Mouse (Mus musculus) G1E (cell line): ENCODE measurements at regions not wholly inside any gene's neighbourhood (a gene's known extent, or its start where the extent isn't known, plus 50 kb on each side); places are given as distances from the start of the nearest gene placed in this dataset.

Experiments used
- ATAC-seq: 2 replicates; pipeline ENCODE4 v1.8.0; 2016; ENCODE audit warnings: mild to moderate bottlenecking; ENCODE audit not compliant: insufficient number of reproducible peaks, poor library complexity, low FRiP score, severe bottlenecking; ENCODE audit errors: extremely low read depth
- DNase-seq: peaks from one replicate; pipeline ENCODE4 v3.0.0; 2012; ENCODE audit warnings: low spot score
- H3K27me3 ChIP-seq: 2 replicates; pipeline ENCODE4 v1.6.1; 2012; ENCODE audit warnings: mild to moderate bottlenecking, low read length, inconsistent platforms; ENCODE audit not compliant: insufficient read depth
- H3K36me3 ChIP-seq: replicated peaks from 2 replicates; pipeline ENCODE3; 2012; ENCODE audit warnings: mild to moderate bottlenecking, inconsistent platforms
- H3K4me1 ChIP-seq: 2 replicates; pipeline ENCODE4 v1.6.1; 2012; ENCODE audit warnings: low read depth, low read length, inconsistent platforms, mixed read lengths; ENCODE audit not compliant: insufficient read depth
- H3K4me3 ChIP-seq: 2 replicates; pipeline ENCODE4 v1.5.1; 2012; ENCODE audit warnings: low read depth, mild to moderate bottlenecking, inconsistent platforms, low read length, moderate library complexity, mixed read lengths
- H3K9me3 ChIP-seq: replicated peaks from 2 replicates; pipeline ENCODE4 v1.6.1; 2012; ENCODE audit warnings: inconsistent platforms
- CTCF ChIP-seq: IDR thresholded peaks from 2 replicates; pipeline ENCODE4 v1.5.1; 2012; ENCODE audit warnings: low read depth, low read length, inconsistent platforms, mixed read lengths
- GATA1 ChIP-seq: IDR thresholded peaks from 2 replicates; pipeline ENCODE4 v1.6.1; 2012; ENCODE audit warnings: borderline replicate concordance, low read length, inconsistent platforms, mixed read lengths
- GATA2 ChIP-seq: IDR thresholded peaks from 2 replicates; pipeline ENCODE4 v1.6.1; 2012; ENCODE audit warnings: low read depth, low read length, inconsistent platforms, borderline replicate concordance
- POLR2AphosphoS5 ChIP-seq: IDR thresholded peaks from 2 replicates; pipeline ENCODE4 v1.6.1; 2012; ENCODE audit warnings: low read depth, low read length, inconsistent platforms; ENCODE audit not compliant: insufficient replicate concordance
- TAL1 ChIP-seq: conservative IDR thresholded peaks from 2 replicates; pipeline ENCODE4 v1.6.1; 2012; ENCODE audit warnings: low read depth, low read length, inconsistent platforms, mixed read lengths

GRCm38 (mm10) chr1:190383256-190383838 is 212.8 kb upstream of the Prox1 start:
- H3K4me3 ChIP-seq, result no peak overlapping the region
- TF ChIP-seq GATA1 (no peak), CTCF (no peak), TAL1 (no peak), GATA2 (no peak), POLR2AphosphoS5 (no peak)
- H3K36me3 ChIP-seq, result no peaks in the 10 kb centered on the region
- DNase-seq (no peak), ATAC-seq (no peak)
- H3K27me3 ChIP-seq, result no peaks in the 10 kb centered on the region
- H3K9me3 ChIP-seq, result peaks cover 77% of the 10 kb centered on the region
- H3K4me1 ChIP-seq, result no peaks in the 10 kb centered on the region

DNA sequence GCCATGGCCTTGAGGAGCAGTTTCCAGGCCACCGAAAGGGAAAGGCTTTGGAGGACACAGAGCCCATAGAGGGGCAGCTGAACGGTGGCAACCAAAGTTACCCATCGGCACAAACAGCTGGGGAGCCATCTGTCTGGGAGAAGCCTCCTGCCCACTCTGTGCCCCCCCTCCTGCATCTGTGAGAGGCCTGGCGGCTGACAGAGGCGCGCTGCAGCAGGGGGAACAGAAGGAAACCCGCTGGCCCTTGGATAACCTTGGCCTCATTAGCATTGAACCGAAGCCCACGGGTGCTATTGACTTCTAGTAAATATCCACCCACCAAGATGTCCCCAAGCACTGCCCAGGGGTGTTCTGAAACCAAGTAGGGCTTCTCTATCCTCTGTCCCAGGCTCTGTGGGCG is 209.6 kb upstream of the Prox1 start:
- Histone ChIP-seq H3K4me3 (no peak overlapping the region), H3K36me3 (no peaks in the 10 kb centered on the region), H3K9me3 (peaks cover 79% of the 10 kb centered on the region), H3K27me3 (no peaks in the 10 kb centered on the region), H3K4me1 (no peaks in the 10 kb centered on the region)
- TF ChIP-seq CTCF, result no peak
- ATAC-seq, result no peak
- no peak for DNase-seq

DNA sequence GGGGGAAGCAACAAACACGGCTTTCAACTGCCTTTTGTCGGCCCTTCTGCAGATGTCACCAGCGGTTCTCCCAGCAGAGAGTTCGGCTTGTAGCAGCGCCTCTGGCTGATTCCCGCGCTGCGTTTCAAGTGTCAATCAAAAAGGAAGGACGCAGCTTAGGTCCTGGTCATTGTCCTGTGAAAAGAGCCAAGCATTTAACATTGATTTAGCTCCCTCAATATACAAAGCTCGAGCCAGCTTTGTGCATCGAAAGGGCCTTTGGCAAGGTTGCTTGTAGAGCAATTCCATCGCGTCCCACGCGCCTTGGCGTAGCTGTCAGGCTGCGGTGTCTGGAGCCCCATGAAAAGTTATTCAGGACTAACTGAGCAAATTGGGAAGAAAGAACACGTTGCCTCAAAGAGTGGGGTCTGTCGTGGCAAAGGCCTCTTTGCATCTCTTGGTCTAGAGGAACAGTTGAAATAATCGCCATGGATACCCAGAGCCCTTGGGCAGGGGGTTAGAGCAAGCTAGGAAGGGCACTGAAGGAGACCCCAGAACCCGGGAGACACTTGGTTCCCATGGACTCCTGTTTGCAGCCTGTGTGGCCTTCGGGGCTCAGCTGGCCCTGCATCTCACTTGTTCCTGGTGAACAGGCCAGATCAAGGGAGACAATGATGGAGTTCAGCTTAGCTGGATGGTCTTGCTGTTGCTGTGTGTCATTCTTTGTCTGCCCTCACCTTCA is 204.8 kb upstream of the Prox1 start:
- no peaks in the 10 kb centered on the region for H3K27me3 ChIP-seq
- no peak for ATAC-seq
- no peaks in the 10 kb centered on the region for H3K4me1 ChIP-seq
- no peak for TF ChIP-seq GATA2
- TF ChIP-seq CTCF, result no peak
- TF ChIP-seq GATA1, result no peak
- TF ChIP-seq TAL1, result no peak
- TF ChIP-seq POLR2AphosphoS5, result no peak
- H3K36me3 ChIP-seq, result no peaks in the 10 kb centered on the region
- H3K9me3 ChIP-seq, result peaks cover 76% of the 10 kb centered on the region
- no peak overlapping the region; the same call in 1 of the 2 replicates for H3K4me3 ChIP-seq
- DNase-seq, result no peak

DNA sequence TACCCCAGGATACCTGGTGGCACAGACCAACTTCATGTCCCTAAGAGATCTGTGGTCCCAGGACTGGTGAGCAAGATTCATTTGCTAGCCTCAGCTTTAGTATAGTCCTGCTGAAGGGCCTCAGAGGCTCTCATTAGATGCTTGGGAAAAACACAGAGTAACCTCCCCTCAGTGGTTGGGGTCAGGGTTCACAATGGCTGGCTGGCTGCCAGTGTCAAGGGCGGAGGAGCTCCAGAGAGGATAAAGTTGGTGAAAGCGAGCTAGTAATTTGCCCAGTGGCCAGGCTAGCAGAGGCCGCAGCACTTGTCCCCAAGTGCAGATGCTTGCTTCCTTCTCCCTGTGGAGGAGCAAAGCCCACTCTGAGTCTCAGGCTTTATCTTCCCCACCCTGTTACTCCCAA is 203.8 kb upstream of the Prox1 start:
- Histone ChIP-seq H3K27me3 (no peaks in the 10 kb centered on the region), H3K4me1 (no peaks in the 10 kb centered on the region), H3K9me3 (peaks cover 76% of the 10 kb centered on the region), H3K36me3 (no peaks in the 10 kb centered on the region), H3K4me3 (no peak overlapping the region)
- ATAC-seq, result no peak
- DNase-seq, result no peak
- TF ChIP-seq GATA1 (no peak), CTCF (no peak), GATA2 (no peak), TAL1 (no peak), POLR2AphosphoS5 (no peak)

GRCm38 (mm10) chr1:190366631-190367030 is 196.1 kb upstream of the Prox1 start:
- H3K27me3 ChIP-seq, result no peaks in the 10 kb centered on the region
- ATAC-seq, result no peak
- DNase-seq, result no peak

DNA sequence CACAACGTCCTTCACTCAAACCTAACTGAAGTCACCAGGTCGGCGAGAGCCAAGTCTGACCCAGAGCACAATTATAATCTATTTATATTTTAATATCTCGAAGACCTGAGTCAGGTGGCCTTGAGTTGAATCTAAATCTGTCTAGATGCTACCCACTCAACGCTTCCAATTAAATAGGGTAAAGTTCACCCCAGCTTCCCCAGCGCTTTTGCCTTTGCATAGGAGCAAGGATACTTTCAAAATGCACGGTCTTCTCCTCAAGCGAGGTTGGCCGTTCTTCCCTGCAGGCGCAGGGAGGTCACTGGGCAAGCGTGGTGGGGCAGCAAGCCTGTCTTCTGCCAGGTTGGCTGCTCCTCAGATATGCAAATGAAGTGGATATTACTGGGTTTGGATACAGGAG is 194.6 kb upstream of the Prox1 start:
- Histone ChIP-seq H3K36me3 (no peaks in the 10 kb centered on the region), H3K4me1 (no peaks in the 10 kb centered on the region), H3K27me3 (no peaks in the 10 kb centered on the region), H3K4me3 (no peak overlapping the region), H3K9me3 (peaks cover 75% of the 10 kb centered on the region)
- TF ChIP-seq GATA1 (no peak), POLR2AphosphoS5 (no peak), CTCF (no peak), TAL1 (no peak), GATA2 (no peak)
- ATAC-seq (no peak), DNase-seq (no peak)

More at GRCm38 (mm10) chr1:190366631-190367030, 196.1 kb upstream of the Prox1 start:
- no peak for TF ChIP-seq POLR2AphosphoS5
- no peak for TF ChIP-seq GATA2
- TF ChIP-seq CTCF, result no peak
- no peak for TF ChIP-seq GATA1
- no peak for TF ChIP-seq TAL1
- peaks cover 72% of the 10 kb centered on the region for H3K9me3 ChIP-seq
- H3K36me3 ChIP-seq, result no peaks in the 10 kb centered on the region
- H3K4me1 ChIP-seq, result no peaks in the 10 kb centered on the region
- H3K4me3 ChIP-seq, result no peak overlapping the region

- no peak overlapping the region for H3K4me3 ChIP-seq
- DNase-seq (no peak), ATAC-seq (no peak)
- TF ChIP-seq GATA1, result no peak
- no peak for TF ChIP-seq GATA2
- TF ChIP-seq POLR2AphosphoS5, result no peak
- TF ChIP-seq TAL1, result no peak
- no peaks in the 10 kb centered on the region for H3K4me1 ChIP-seq
- peaks cover 70% of the 10 kb centered on the region for H3K9me3 ChIP-seq
- H3K27me3 ChIP-seq, result no peaks in the 10 kb centered on the region
- no peaks in the 10 kb centered on the region for H3K36me3 ChIP-seq
Measured at GRCm38 (mm10) chr1:190360661-190361060, 190.1 kb upstream of the Prox1 start.
